Mouse (Mus musculus): ENCODE data around the gene Slc25a44.
A peak's percentile ranks its signal among the peaks of the same experiment; 100 is the strongest.
"Not testable (repeated sequence)": the region's sequence is repeated elsewhere in the genome, so short reads cannot be mapped to it uniquely, and the experiment has no call there.

The Slc25a44 gene

DNA sequence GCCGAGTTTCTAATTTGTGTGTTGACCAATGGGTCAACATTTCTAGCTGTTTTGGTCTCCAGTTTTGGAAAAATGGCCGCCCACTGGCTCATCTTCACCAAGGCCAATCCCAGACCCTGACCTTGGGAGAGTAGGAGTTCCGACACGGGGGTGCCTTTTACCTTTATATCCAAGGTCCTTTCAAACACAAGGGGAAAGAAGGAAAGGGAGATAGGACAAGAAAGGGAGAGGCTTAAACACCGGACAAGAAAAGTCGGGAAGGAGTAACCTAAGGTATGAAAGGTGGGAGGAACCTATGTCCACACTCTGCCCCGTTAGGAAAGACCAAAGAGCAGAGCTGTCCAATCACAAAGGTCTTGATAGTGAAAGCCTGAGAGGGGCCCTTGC lies 14.3 kb downstream of the Slc25a44 start:
- DNase-seq, result no peak

DNA sequence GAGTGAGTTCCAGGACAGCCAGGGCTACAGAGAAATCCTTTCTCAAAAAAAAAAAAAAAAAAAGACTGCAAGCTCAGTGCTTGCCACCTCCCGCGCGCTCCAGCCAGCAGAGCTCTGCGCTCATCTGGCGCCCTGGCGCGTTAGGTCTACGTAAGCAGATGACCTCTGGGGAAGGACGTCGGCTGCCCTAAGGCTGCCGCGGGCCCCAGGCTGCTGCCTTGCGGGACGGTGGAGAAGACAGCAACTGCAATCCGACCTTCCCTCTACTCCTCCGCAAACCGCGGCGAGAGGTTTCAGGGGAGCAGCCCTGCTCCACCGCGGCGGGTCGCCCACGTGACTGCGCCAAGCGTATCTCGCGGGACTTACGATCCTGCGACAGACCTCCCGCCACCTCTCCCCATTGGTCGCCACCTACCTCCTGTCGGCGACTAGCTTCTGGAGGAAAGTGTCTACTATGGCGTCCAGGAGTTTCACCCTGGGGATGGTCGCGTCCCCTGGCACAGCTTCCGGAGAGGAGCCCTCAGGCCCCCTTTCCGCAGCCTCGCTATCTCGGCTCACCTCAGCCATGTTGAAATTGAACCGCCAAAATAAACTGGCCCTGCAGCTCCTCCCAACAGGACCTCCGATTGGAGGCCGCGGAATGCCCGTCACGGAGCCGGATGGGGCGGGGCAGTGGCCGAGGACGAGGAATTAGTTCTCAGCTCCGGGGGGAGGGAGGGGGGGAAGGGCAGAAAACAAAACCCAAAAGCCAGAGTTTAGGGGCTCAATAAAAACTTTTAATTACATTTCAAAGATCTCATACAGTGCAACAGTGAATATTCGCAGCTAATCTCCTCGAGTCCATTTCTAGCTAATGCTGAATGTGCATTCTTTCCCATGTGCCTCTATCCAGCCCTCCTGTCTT lies 14.9 kb downstream of the Slc25a44 start, which contains the start of gene Pmf1:
TSS of gene Pmf1 (minus strand) at position 591 of the 904 bp plus-strand sequence.
- peak; percentile 96 for DNase-seq

DNA sequence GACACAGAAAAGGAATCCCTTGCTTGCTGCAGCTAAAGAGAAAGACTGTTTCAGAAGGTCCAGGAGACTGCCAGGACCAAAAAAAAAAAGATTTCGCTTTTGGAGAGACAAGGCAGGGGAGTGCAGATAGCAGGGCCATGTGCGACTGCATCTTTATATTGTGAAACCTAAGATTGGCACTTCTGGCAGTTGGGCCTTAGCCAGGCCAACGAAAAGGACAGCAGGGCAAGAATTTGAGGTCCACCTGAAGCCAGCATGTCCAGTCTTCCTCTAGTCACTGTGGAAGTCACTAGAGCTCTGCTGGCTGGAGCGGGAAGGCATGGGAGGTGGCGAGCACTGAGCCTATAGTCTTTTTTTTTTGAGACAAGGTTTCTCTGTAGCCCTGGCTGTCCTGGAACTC lies 16.0 kb downstream of the Slc25a44 start:
- no peak for DNase-seq

DNA sequence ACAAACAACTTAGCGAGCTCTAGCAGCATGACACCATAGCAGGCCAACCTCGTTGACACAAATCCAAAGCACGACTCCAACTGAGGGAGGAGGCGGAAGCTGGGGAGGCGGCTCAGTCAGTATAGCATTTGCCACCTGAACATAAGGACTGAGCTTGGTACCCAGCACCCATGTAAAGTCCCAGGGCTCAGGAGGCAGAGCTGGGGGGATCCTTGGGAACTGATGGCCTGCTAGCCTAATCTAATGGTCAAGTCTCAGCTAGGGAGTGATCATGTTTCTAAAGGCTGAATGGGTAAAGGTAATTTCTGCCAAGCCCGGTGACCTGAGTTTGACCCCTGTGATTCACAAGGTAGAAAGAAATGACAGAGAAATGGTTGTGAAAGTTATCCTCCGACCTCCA lies 17.4 kb downstream of the Slc25a44 start:
- no peak for DNase-seq

DNA sequence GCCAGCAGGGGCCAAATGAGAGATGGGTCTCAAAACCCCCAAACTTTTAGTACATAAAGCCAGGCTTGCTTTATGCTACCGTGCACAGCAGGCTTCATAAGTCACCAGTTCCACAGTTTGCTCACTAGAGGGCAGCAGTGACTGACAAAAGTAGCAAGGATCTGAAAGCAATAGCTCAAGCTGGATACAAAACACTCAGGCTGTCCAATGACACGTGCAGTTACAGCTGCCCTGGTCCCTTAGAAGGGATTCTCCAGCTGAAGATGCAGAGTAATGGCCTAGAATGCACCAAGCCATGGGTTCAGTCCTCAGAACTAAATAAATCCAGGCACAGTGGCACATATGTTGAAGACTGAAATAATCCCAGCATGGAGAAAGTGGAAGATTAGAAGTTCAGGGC lies 17.8 kb downstream of the Slc25a44 start:
- peak; percentile 74 for DNase-seq

DNA sequence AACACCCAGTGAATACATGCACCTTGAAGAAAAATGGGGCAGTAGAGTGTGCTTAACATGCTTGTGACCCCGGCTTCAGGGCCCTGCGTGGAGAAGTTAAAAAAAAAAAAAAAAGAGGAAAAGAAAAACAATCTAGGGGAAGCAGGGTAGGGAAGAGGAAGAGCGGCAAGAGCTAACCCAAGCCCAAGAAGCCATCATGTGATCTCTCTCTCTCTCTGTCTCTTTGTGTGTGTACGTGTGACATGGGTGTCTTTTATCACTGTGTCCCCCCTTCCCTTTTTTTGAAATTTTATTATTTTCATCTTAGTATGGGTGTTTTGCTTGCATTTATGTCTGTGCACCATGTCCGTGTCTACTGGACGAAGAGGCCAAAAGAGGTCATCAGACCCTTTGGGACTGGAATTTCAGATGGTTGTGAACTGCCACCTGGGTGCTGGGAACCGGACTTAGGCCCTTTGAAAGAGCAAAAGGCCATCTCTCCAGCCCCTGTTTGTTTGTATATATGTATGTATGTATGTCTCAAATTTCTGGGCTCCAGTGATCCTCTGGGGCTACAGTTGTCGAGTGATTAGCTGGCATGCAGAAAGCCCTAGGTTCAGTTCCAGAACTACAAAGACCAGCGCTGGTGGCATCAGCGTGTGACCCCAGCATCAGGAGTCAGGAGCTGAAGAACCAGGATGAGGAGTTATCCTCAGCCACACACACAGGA lies 21.3 kb downstream of the Slc25a44 start:
- no peak for DNase-seq

DNA sequence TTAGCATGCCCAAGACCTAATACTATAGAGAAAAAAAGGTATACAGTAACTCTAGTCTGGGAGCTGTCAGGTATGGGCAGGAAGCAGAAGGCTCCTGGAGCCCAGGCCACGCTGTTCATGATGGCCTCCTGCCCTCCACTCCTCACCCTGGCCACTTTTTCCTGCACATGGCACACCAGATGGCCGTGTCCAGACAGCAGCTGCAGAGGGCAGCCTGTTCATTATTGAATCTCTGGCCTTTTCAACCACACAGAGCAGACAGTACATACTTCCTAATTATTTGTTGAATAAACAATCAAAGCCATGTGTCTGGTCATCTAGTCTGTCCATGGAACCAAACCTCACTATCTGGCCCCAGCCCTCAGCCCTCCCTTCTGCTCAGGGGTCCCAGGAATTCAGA lies 26.3 kb downstream of the Slc25a44 start:
- no peak for DNase-seq

DNA sequence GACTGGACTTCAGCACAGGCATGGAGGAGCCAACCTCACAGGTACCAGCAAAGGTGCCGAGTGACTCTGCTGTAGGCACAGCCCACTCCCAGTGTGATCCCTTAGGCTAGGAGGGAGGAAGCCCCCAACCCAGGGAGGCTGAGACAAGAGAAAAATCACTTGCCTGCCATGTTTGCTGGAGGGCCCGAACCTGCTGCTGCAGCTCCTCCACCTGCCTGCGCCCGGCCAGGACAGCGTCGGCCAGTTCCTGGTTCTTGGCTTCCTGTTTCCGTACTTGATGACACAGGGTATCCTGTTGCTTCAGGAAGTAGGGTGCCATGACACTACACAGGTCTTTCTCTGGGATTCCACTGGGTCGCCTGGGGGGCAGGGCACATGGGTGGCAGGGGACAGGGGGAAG lies 29.2 kb downstream of the Slc25a44 start:
- no peak for DNase-seq

DNA sequence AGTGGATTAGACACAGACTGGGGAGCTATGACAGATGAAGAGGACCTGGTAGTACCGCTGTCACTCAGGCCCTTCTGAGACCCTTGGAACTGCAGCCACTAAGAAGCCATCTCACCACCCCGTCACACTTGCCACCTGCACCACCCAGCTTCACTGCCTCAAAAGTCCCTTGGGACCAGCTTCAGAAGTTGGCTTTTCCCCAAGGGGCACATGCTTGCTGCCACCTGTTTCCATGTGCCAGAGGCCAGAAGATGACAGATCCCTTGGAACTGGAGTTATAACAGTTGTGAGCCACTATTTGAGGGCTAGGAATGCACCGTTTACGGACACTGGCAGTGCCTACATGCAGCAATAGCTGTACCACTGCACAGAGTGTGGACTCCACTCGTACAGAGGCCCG lies 29.7 kb downstream of the Slc25a44 start:
- DNase-seq, result no peak

DNA sequence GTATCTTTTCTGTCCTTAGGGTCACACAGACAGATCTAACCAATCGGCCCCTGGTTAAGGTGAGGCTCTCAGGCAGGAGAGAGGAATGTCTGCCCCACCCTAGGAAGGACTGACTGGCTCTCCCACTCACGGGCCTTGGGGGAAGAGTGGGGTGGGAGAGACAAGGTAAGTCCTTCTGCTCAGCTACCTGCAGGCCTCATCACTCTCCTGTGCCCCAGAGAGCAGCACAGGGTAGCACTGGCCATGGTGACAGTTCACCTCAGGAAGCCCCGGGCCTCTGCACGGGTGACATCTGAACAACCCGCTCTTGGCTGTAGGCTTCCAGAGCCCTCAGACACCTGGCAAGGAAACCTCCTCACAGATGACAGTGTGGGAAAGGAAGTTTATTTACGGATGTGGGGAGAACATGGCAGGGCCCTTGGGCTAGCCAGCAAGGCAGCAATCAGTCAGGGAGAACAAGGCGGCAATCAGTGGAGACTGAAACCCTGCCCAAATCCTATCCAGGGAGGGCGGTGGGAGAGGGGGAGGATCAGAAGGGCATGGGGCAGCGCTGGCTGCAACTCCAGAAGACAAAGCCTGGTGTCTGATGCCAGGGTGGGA lies 31.1 kb downstream of the Slc25a44 start:
- DNase-seq, result no peak

DNA sequence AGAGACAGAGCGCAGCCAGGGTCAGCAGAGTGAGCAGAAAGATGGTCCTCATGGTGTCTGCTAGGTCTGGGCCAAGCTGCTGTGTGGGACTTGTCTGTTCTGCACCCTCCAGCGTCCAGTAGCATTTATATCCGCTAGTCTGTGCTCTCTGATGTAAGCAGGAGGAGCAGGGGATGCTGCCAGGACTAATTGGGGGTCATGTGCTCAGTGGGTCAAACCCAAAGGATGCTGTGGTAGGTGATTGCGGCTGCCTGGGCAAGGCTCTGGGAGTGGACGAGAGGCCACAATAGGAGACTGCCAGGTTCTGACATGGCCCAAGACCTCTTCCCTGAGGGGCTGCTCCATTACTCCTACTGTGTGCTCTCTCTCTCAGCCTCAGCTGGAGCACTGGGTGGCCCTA lies 40.6 kb downstream of the Slc25a44 start, which contains the start of gene Bglap:
TSS of gene Bglap (minus strand) at position 101 of the 400 bp plus-strand sequence.
- no peak for DNase-seq

DNA sequence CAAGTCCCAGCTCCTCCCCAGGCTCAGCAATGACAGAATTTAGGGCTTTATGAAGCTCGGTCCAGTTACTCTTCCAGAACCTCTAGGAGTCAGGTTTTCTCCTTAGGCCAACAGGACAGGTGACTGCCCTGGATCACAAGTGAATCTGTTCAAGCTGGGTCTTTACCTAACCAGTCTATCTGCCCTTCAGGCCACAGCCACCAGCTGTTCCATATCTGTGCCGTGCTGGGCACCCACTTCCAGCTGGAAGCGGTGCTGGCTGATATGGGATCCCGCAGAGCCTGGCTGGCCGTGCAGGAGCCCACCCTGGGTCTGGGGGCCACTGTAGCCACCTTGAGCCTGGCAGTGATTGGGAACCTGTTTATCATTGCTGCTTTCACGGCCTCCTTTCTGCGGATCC lies 42.6 kb downstream of the Slc25a44 start:
- not testable (repeated sequence) for DNase-seq

DNA sequence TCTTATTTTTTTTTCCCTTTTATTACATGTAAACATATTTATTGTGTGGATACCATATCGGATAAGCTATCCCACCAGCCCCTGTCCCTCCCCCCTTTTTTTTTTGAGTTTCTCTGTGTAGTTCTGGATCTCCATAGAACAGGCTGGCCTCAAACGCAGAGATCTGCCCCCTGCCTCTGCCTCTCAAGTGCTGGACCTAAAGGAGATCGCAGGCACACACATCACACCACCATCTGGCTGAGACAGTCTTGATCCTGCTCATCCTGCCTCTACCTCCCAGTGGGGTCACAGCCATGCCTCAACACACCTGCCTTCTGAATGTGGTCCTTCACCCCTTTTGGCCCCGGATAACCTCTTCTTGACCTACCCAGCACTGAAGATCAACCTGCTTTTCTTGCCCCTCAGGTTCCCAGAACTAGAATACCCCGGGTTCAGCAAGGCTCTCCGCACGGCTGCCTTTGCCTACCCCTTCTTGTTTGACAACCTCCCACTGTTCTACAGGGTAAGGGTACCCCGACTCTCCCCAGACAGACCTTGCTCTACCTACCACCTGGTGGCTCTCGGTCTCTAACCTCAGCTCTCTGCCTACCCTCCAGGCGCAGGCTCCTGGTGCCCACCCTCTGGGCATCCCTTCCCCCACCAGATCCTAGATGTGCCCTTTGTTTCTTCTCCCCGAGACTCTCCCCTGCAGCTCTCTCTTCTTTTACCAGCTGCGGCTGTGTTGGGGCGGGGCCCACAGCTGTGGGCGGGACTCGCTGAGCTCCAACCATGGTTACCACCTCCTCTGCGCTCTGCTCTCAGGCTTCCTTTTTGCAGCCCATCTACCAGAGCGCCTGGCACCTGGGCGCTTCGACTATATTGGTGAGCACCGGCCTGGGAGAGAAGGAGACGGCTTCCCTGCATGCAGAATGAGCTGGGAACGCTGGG lies 43.3 kb downstream of the Slc25a44 start:
- not testable (repeated sequence) for DNase-seq

DNA sequence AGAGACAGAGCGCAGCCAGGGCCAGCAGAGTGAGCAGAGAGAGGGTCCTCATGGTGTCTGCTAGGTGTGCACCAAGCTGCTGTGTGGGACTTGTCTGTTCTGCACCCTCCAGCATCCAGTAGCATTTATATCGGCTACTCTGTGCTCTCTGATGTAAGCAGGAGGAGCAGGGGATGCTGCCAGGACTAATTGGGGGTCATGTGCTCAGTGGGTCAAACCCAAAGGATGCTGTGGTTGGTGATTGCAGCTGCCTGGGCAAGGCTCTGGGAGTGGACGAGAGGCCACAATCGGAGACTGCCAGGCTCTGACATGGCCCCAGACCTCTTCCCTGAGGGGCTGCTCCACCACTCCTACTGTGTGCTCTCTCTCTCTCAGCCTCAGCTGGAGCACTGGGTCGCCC lies 46.3 kb downstream of the Slc25a44 start, which contains the start of gene Bglap2:
TSS of gene Bglap2 (minus strand) at position 101 of the 400 bp plus-strand sequence.
- not testable (repeated sequence) for DNase-seq

DNA sequence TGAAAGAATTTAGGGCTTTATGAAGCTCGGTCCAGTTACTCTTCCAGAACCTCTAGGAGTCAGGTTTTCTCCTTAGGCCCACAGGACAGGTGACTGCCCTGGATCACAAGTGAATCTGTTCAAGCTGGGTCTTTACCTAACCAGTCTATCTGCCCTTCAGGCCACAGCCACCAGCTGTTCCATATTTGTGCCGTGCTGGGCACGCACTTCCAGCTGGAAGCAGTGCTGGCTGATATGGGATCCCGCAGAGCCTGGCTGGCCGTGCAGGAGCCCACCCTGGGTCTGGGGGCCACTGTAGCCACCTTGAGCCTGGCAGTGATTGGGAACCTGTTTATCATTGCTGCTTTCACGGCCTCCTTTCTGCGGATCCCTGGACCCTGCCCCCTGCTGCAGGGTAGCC lies 48.3 kb downstream of the Slc25a44 start:
- DNase-seq, result not testable (repeated sequence)

DNA sequence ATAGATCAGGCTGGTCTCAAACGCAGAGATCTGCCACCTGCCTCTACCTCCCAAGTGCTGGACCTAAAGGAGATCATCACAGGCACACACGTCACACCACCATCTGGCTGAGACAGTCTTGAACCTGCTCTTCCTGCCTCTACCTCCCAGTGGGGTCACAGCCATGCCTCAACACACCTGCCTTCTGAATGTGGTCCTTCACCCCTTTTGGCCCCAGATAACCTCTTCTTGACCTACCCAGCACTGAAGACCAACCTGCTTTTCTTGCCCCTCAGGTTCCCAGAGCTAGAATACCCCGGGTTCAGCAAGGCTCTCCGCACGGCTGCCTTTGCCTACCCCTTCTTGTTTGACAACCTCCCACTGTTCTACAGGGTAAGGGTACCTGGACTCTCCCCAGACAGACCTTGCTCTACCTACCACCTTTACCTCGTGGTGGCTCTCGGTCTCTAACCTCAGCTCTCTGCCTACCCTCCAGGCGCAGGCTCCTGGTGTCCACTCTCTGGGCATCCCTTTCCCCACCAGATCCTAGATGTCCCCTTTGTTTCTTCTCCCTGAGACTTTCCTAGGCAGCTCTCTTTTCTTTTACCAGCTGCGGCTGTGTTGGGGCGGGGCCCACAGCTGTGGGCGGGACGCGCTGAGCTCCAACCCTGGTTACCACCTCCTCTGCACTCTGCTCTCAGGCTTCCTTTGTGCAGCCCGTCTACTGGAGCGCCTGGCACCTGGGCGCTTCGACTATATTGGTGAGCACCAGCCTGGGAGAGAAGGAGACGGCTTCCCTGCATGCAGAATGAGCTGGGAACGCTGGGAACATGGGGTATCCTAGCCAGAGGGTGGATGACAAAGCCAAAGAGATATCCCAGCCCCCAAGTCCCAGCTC lies 49.0 kb downstream of the Slc25a44 start:
- peak; percentile 38 for DNase-seq

DNA sequence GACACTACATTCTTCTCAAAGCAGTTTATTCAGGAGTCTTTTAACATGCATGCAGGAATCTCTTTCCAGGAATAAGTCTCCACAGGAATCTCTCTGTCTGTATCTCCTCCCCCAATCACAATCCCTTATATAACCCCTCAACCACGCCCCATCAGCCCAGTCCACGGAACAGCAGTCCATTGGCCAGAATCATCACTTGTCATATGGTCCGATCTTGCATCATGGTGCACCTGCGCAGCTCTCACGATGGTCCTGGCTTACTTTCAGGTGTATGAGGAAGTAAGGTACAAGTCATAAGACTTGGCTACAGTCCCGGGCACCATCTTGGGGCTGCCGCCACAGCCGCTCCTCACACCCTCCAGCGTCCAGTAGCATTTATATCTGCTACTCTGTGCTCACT lies 52.3 kb downstream of the Slc25a44 start, which contains the start of gene Bglap3:
TSS of gene Bglap3 (minus strand) at position 101 of the 400 bp plus-strand sequence.
- not testable (repeated sequence) for DNase-seq

DNA sequence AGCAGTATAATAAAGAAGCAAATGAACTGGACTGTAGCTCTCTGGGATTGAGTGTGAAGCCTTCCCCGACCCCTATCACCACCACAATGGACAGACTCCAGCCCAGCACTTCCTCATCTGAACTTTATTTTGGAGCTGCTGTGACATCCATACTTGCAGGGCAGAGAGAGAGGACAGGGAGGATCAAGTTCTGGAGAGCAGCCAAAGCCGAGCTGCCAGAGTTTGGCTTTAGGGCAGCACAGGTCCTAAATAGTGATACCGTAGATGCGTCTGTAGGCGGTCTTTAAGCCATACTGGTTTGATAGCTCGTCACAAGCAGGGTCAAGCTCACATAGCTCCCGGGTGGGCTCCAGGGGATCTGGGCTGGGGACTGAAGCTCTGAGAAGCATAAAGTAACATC lies 56.4 kb downstream of the Slc25a44 start:
- not testable (repeated sequence) for DNase-seq

DNA sequence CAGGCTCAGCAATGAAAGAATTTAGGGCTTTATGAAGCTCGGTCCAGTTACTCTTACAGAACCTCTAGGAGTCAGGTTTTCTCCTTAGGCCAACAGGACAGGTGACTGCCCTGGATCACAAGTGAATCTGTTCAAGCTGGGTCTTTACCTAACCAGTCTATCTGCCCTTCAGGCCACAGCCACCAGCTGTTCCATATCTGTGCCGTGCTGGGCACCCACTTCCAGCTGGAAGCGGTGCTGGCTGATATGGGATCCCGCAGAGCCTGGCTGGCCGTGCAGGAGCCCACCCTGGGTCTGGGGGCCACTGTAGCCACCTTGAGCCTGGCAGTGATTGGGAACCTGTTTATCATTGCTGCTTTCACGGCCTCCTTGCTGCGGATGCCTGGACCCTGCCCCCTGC lies 57.4 kb downstream of the Slc25a44 start:
- not testable (repeated sequence) for DNase-seq

DNA sequence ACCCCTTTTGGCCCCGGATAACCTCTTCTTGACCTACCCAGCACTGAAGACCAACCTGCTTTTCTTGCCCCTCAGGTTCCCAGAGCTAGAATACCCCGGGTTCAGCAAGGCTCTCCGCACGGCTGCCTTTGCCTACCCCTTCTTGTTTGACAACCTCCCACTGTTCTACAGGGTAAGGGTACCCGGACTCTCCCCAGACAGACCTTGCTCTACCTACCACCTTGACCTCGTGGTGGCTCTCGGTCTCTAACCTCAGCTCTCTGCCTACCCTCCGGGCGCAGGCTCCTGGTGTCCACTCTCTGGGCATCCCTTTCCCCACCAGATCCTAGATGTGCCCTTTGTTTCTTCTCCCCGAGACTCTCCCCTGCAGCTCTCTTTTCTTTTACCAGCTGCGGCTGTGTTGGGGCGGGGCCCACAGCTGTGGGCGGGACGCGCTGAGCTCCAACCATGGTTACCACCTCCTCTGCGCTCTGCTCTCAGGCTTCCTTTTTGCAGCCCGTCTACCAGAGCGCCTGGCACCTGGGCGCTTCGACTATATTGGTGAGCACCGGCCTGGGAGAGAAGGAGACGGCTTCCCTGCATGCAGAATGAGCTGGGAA lies 58.0 kb downstream of the Slc25a44 start:
- DNase-seq, result peak; percentile 29
